Mouse (Mus musculus) kidney, postnatal 10 days (tissue): ENCODE results near the gene Gadl1.
A peak's percentile ranks its signal among the peaks of the same experiment; 100 is the strongest.

ENCODE experiments used
- DNase-seq: peaks from one replicate; pipeline ENCODE4 v3.0.0; 2021; ENCODE audit warnings: mixed read lengths

Gadl1 gene

DNA sequence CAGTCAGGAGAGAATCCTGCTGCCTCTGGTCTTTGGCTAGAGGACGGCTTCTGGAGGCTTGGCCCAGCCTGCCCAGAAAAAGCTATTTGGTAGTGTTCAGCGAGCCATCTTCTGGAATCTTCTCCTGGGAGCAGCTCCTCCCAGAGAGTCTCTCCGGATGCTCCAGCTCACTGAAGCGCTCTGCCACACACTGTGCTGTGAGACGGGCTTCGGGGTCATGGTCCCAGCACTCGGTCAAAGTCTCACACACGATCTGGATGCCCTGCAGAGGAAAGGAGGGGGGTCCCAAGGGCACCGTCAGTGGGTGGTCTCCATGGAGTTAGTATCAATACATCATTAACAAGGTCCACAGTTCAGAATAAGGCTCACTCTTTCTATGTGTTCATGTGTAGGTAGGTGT, 181.0 kb downstream of the Gadl1 start:
- DNase-seq: peak; percentile 37

DNA sequence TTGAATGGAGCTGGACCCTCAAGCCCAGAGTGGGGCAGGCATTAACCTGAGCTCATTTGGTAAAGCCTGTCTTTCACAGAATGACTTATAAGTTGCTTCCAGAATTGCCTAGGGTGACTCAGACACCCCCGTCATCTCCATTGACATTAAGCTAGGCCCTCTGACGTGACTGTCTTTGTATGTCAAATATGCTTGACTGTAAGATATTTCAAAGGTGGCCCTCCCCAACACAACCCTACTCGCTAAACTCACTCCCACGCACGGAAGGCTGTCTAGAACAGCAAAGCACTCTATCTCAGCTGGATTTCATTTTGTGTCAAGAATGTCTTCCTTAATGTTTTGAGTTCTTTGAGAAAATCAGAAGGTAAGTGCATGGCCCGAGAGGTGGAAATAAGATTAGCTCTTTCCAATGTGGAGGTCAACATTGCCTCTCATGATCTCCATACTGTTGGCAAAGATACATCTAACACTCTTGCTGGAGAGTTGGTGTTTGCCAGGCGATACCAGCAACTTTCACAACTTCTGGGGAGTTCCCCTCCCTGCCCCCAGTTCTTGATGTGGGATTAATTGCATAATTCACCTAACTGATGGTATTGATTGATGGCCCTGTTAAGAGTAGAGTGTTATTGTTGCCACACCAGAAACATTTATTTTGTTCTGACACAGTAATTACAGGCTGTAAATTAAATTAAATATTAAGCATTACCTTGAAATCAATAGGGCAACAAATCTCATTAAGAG, 182.0 kb downstream of the Gadl1 start:
- no peak for DNase-seq

DNA sequence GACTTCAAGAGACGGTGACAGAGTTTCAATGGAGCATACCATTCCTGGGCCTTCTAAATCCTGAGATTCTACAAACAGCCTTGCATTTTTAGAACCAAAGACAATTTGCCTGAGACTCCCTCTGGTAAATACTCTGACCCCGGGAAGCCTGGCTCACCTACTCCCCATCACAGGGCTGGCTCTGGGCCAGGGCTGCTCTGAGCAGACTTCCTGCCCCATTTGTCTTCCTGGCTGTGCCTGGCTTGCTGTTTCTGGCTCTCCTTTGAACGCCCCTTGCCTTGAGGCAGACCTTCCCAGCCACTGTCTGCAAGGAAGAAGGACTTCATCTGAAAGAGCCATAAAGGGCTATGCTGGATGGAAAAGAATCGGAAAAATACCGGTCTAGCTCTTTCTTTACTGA, 182.7 kb downstream of the Gadl1 start:
- peak; percentile 91 for DNase-seq

DNA sequence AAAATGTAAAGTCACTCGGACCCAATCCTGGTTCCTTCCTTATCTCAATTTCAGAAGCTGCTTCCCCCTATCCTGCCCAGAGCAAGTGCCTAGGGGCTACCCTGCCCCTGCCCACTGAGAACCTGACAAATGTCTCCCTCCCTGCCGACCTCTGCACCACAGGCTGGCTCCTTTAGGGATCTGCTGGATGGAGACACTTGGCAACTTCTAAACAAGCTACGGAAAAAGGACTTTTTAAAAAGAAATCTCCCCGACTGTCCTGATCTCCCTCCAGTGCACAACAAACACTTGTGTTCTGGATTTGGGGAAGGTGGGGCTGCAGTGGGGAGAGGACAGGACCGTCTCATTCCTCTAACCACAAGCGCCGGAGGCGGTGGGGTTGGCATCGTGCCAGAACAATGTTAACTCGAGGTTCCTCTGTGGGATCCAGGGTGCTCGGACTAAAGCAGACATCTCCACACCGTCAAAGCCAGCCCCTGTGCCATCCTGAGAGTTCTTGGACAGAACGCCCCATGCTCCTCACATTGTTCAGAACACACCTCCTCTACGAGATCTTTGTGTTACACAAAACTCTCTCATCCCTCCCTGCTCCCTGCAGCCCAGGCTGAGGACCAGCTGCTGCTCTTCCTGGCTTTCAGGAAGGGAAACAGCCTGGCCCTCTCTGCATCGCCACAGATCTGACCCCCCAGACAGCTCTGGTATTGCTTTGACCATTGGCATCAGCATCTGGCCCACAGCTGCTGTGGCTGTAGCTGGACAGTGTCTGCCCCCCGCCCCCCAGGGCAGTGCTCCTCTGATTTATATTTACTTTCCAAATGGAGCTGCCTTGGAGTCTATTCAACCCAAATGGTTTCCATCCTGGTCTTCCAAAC, 189.7 kb downstream of the Gadl1 start:
- DNase-seq: peak; percentile 84

DNA sequence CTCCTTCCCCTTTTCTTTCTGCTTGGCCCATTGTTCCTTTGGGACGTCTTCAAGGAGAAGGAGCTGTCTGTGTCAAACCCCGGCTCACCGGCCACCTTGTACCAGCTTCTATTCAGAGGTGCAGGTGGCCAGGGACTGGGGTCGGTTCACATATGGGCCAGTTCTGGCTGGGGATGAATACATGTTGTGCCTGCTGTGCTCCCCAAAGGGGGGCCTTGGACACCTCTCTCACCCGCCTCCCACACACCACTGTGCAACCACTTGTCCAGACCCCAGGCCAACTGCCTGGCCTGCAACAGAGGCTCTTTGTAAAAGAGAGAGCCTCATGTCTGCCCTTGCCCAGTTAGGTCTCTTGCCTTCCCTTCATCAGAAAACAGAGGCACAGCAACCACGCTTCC, 190.3 kb downstream of the Gadl1 start:
- DNase-seq: peak; percentile 33

DNA sequence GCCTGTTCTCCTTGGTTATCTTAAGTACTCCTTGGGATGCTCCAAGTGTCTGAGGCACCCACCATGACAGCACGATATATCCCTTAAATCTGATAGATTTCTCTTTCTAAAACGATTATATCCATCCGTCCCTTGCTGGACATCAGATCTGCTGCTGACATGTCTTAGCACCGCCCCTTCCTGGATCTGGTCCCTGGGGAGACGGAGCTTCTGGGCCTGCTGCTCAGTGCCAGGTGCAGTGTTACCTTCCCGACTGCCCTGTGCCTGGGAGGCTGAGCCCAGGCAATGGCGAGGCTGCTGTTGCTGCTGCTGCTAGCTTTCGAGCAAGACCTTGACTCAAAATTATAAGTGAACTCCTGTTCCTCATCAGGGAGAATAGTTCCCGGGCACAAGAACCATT, 190.8 kb downstream of the Gadl1 start:
- peak; percentile 53 for DNase-seq

DNA sequence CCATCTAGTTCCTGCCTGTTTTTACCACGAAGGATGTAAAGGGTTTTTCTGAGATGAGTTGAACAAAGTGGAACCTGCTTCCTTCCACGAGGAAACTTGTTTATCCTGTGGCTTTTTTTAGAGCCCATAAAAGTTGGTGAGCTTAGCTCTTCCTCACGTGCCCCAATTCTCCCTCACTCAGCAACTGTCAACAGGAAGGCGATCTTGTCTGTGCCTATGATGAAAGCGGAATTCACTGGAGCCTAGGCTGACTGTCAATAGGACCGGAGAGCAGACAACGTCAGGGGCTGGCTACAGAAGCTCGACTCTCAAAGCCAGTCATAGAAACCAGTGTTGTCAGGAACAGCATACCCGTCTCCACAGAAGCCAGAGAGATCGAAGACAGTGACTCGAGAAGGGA, 192.6 kb downstream of the Gadl1 start:
- DNase-seq: no peak

DNA sequence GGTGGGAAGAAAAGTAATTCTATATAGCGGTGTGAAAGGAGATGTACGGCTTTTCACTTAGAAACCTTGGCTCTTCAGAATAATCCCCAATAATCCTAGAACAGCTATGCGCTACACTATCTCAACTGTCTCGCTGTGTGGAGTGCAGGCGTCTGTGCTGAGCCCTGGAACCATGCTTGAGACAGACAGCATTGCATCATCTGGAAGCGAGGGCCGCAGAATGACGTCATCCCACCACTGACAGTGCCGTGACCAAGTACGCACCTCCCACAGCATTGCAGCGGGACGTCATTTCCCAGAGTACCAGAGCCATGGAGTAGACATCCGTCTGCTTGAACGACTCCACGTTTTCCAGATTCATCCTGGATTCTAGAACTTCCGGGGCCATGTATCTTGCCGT, 195.5 kb downstream of the Gadl1 start:
- DNase-seq: no peak

DNA sequence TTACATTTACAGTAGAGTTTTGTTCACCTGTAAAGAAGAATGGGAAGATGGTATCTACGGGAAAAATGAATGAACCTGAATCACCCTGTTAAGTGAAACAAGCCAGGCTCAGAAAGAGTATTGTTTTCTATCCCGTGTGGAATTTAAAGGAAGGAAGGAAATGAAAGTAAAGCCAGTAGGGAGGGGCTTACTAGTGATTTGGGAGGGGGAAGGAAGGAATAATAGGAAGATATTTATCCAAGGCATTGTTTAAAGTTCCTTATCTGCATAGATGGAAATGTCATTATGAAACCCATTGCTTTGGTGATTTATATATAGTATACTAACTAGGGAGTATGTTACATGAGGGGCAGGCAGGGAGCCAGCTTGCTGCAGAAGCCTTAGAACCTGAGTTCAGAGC, 199.5 kb downstream of the Gadl1 start:
- DNase-seq: peak; percentile 39

DNA sequence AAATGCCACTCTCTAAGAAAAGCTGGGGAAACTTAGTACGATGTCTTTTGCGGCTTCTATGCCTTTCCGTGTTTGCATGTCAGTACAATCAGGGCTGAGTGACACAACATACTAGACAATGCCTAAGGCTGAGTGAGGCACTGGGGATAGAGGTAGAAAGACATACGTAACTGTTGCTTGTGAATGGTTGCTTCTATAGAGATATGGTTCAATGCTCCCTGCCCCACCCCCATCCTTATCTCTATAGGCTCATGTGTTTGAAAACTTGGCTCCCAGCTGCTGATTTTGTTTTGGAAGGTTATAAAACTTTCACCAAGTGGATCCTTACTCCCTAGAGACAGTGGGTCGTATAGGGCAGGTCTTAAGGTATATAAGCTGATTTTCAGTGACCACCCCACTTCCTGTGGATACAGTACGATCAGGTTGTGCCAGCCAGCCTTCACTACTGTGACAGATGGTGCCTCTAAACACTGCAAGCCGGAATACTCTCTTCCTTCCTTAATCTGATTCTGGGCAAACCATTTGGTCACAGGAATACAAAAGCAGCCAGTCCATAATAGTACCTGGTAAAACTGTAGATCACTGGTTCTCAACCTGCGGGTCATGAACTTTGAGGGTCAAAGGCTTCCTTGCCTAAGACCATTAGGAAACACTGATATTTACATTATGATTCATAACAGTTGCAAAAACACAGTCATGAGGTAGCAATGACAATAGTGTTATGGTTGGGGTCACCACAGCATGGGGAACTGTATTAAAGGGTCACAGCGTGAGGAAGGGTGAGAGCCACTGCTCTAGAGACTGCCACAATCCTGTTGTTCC, 202.1 kb downstream of the Gadl1 start:
- DNase-seq: no peak

DNA sequence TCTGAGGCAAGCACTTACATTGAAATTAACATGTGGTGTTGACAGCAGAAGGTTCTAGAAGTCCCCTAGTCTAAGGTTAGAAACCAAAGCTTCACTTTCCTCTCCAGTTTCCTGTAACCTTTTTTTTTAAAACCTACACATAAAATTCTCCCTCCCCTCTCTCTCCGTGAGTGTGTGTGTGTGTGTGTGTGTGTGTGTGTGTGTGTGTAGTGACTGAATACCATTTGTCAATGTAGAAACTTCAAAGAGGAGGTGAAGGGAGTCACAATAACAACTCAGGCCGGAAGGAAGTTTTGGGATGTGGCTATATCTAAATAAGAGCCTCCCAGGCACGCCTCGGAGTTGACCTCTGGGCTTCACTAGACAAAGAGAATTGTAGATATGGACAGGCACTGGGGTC, 205.1 kb downstream of the Gadl1 start:
- peak; percentile 72 for DNase-seq

DNA sequence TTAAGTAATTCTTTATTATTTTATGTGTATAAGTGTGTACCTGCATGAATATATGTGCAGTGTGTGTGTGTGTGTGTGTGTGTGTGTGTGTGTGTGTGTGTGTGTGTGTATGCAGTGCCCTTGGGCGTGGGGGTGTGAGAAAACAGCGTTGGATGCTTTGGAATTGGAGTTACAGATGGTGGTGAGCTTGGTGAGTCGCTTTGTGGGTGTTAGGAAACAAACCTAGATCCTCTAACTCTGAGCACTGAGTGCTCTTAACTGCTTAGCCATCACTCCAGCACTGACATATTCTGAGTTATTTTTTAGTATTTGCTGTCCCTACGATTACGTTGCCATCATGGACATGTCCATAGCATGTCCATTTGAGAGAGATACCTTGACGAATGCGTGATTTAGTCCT, 206.6 kb downstream of the Gadl1 start:
- no peak for DNase-seq

DNA sequence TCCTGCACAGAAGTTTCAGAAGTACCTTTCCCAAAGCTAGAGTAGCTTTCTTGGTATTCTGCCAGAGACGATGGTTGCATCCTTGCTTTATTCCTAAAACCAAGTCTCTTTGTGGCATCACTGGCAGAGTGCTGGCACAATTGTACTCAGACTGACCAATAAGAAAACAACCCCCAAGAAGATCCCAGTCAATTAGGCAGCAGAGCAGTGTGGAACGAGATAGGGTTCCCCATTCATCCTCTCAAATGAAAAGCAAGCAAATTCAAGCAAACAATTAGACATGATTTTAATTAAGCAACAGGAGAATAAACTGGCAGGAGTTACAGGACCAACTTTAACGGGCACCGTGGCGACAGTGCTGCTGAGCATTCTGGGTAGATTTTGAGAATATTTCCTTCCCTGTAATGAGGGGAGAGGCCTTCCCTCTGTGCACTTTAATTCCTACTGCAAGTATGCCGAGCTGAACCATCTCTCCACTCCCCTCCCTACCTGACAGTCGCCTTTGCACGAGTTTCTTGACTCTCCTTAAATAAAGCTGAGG, 209.1 kb downstream of the Gadl1 start:
- no peak for DNase-seq

DNA sequence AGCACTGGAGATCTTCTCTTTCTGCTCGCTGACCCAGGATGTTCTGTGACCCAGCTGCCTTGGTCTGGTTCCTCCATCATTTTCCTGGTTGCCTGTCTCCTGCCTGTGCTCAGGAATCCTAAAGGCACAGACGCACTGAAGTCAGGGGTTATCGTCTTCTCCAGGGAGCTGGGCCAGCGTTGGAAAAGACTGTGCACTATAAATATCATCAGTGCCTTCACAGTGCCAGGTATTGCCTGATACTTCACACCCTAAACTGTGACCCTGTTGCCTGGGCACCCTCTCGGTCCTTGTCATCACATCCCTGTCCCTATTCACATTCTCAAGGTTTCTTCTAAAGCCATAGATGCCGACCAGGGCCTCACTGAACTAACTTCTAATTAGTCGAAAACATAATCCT, 210.7 kb downstream of the Gadl1 start:
- DNase-seq: no peak

DNA sequence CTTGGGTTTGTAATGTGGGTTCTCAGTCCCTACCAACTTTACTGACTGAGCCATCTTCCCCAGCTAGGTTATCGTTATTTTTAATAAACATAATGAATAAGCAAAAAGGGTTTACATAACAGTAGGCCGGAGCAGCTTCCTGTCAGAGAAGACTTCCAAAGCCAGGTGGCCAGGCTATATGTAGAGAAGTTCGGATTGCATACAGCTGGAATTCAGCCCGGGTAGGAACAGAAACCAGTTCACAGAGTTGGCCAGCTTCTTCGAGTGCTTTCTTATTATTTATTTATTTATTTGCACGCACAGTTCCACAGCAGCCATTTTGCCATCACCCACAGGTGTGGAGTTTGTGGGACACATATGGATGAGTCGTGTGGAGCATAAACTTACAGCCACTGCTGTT, 212.2 kb downstream of the Gadl1 start:
- no peak for DNase-seq

DNA sequence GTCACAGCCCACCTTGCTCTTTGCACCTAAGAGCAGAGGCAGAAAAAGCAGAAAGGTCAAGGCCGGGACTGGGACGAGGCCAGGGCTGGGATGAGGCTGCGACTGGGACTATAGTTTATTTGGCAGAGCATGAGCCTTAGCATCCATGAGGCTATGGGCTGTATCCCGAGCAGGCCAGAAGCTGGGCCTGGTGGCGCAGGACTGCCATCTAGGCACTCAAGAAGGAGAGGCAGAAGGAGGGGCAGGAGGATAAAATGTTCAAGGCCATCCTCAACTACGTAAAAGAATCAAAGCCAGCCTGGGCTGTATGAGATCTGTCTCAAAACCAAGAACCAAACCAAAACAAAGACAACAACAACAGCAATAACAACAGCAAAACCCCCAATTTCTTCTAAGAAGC, 213.3 kb downstream of the Gadl1 start:
- DNase-seq: no peak

DNA sequence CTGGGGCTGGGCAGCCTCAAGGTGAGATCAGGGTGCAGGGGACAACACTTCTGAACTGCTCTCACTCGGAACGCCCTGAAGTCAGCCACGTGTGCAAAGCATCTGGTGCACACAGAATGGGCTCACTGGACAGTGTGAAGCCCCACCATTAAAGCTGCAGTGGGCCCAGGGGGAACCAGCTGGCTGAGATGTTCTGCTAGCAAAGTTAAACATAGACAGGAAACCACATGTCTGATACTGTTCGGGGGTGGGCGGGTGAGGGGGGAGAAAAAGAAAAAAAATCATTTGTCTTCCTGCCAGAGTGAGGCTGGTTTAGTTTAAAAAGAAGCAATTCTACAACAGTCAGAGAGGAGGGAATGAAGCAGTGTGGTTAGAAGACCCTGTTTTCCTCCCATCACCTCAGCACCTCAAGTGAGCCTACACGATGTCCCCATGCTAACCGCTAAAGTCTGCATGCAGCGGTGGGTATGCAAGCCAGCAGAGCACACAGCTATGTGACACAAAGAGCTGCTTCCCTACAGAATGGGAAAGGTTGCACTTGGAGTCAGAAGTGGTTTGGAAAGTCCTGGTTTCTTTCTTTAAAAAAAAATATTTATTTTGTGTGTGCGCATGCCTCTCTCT, 213.8 kb downstream of the Gadl1 start:
- DNase-seq: peak; percentile 65
